Mouse (Mus musculus) heart, adult 8-10 months (tissue): ENCODE data around the gene Tnfrsf11a. TPM values are rescaled to one million over a fixed set of nuclear protein-coding genes. Genes with fewer than 3 reads are reported as not detected.
A peak's percentile ranks its signal among the peaks of the same experiment; 100 is the strongest.
"Not testable (repeated sequence)": the region's sequence is repeated elsewhere in the genome, so short reads cannot be mapped to it uniquely, and the experiment has no call there.

Experiments used
- DNase-seq: peaks from one replicate; pipeline ENCODE4 v3.0.0; 2022; ENCODE audit warnings: low spot score
- total RNA-seq, 4 experiments: library from RNA; stranded (reverse); gene quantifications; 2 replicates each; pipeline ENCODE4 v1.2.4; 2022

Gene Tnfrsf11a
- 1 to 10 TPM; 1.2 to 2.6 (median 2.1) TPM for total RNA-seq

DNA sequence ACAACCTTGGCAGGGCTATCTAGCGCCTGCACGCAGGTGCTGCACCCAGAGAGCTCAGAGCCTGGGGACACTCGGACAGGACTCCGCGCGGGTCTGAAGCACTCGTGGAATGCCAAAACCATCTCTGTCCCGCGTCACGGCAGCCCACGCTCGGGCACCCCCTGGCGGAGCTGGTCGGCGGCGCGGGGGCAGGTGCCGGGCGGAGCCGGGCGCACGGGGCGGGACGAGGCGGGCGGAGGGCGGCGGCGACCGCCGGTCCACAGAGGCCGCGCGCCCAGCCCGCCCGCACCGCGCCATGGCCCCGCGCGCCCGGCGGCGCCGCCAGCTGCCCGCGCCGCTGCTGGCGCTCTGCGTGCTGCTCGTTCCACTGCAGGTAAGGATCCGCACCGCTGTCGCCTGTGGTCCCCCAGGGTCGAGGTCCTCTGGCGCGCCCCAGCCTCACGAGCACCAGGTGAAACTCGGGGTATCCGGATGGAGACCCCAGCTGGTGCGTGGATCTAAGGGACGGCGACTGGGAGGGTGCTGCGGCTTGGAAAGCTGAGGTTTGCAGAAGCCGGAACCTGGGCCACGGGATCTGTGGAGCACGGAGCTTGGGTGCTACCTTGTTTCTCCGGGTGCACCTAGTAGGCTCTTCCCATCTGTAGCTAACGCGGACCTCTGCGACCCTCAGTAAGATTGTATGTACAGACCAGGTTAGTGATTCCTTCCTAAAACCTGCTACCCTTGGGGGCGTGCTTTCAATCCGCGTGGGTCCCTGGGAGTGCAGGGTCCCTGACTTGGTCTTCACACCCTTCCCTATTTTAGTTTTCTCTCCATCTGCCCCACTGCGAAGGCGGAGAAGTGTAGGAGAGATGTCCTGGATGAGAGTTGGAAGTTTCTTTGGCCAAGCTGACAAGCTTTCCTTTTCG lies at the start of gene Tnfrsf11a:
Tnfrsf11a (plus strand) TSS at position 262 of the 908 bp plus-strand sequence.
- DNase-seq = peak; percentile 25

DNA sequence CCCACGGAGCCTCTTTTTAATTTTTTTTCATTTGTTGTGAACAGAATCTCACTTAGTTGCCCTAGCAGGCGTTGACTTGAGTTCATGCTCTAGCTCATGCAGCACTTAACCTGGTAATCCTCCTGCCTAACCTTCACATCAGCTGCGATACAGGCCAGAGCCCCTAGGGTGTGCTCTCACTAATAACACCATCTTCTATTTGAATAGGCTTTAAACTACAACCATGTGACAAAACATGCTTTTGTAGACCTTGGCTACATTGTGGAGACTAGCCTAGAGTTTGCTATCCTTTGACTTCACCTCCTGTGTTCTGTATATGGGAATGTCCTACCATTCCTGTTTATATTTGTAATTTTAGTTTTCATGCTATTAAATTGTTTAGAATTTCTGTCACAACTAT lies 45.2 kb upstream of the Tnfrsf11a start:
- no peak for DNase-seq

DNA sequence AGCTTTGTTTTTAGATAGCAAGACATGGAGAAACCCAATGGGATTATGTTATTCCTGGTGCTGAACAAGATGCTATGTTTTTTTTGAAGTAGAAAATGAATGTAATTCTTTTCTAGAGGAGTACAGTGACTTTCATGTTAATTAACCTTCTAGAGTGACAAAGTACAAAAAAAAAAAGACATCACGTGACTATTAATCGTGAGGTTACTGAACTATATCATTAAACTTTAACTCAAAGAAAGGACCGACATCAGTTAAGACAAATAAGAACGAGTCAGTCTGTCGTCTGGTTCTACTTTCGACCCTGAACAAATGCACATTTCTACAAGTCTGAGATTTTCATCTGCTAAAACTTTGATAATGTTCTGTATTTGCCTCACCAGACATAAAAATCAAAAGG lies 42.2 kb upstream of the Tnfrsf11a start:
- no peak for DNase-seq

DNA sequence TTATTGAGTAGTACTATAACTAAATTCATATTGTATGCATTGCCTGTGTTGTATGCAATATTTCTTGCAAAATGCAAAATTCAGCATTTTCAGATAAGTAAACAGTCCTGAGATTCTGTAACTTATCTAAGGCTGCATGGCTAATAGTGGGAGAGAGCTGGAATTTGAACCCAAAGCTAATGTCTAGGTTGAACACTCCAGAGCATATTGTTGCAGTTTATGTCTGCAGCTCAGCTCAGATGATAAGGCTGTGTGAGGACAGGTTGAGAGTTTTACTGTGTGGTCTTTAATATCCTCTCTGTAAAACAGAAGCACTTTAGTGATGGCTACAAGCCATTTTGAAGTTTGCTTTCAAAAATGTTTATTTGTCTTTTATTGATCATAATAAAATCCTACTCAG lies 41.0 kb upstream of the Tnfrsf11a start:
- DNase-seq = no peak

DNA sequence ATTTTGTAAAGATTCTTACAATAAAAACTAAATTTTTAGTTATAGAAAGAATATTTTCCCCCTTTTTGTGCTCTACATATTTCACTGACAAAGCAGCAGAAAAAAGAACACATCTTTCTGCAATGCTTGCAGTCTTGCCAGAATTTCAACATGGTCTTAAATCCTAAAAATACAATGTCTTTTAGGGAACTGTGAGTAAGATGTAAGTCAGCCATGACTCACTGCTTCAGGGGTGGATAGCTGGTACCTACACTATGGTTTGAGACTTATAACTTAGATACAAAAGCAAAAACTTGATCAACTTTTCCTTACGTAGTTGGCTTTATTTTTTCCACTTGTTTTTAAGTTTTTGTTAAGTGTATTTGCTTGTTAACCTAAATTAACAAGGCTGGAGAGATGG lies 38.0 kb upstream of the Tnfrsf11a start:
- DNase-seq = peak; percentile 8

DNA sequence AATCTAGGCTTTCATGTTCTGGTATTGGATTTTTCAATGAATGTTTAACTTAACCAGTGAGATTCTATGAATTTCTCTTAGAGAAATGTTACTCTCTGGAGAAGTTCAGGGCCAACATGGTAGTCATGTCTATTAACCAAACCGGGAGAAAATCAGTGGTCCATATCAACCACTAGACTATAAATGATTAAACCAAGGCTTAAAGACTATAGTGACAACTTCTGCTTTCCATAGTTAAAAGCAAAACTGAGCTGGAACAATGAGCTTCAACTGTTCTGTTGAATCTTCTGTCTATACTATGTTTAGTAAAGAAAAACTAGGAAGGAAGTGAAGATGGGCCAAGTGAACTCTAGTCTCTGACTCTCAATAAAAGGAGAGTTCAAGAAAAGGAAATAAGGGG lies 34.1 kb upstream of the Tnfrsf11a start:
- peak; percentile 11 for DNase-seq

DNA sequence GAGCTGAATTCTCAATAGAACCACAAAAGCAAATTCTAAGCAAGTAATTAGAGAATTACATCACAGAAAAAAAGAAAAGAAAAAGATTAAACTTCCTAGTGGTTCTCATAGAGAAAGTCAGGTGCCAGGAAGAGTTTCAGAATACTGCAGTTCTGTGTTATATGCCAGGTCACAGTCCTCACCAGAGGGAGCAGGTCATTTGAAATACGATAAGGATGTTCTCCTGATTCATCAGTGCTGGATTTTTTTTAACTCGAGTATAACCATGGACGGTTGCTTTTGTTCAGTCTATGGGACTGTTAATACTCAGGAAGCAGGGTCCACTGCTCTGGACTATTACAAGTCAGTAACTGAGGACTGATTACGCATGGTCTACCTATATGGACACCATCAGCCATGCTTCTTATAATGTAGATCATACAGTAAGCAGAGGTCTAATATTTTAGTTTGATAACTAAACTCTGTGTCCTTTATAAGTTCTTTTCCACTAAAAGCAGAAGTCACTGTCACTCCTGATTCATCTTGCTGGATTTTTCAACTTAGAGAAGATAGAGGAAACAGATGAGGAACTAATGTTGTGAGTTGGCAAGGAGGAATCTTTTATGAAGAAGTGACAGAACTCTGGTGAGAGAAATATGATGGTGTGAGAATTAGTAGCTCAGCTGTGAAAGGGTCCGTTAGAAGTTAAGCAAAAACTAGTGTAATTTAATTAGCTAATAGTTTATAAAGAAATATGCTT lies 33.5 kb upstream of the Tnfrsf11a start:
- no peak for DNase-seq

DNA sequence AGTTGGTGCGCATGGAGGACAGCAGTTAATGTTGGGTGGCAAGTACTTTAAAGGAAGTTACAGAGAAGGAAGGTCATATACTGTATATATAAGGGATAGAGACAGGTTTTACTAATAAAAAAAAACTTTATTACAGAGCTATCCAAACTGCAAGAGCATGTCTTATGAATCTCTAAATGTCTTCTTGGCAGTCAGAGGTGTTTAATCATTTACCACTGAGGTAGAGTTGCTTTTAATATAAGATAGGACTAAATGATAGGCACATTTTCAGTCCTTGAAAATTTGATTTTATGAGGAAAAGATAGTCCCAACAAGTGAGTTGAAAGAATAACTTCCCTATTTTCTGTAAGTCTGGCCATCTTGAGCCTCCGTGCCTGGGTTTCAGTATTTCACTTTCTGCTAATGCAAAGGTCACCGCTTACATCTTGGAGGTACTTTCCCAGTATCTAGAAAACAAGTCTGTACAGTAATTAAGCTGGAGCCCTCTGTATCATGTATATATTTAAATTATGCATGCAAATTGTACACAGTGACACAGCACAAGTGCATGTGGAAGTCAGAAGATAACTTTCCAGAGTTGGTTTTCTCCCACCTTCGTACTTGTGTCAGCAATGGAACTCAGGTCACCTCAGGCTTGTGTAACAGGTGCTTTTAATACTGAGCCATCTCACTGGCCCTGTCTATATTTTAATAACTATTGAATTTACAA lies 32.3 kb upstream of the Tnfrsf11a start:
- no peak for DNase-seq

DNA sequence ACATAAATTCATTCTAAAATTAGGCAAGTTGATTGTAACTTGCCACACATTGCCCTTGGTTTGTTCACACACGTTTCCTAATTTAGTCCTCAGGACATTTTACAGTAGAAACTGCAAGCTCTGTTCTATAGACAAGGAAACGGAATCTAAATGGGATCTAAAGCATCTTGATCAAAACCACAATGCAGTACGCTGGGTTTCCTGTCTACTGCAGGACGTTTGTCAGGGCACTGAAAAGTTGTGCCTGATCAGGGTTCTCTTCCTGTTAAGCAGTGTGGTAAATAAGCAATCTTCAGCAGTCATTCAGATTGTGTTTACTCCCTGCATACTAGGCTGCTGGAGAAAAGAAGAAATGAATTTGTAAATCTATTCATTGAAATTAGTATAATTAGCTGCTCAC lies 28.3 kb upstream of the Tnfrsf11a start:
- no peak for DNase-seq

DNA sequence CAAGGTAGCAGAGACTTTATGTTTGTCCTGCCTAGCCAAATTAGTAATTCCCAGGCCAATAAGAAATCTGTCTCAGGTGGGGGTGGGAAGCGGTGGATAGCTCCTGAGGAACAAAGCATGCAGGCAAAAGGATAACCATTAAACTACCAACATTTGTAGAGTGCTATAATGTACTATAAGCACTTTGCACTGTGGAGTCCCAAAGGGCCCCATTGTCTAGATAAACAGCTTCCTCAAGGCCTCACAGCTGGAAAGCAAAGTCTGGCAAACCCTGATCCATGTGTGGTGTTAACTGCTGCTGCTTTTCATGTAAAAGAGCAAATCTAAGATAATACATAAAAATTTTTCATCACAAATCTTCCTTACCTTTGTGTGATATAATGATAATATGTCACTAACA lies 27.6 kb upstream of the Tnfrsf11a start:
- DNase-seq = no peak

DNA sequence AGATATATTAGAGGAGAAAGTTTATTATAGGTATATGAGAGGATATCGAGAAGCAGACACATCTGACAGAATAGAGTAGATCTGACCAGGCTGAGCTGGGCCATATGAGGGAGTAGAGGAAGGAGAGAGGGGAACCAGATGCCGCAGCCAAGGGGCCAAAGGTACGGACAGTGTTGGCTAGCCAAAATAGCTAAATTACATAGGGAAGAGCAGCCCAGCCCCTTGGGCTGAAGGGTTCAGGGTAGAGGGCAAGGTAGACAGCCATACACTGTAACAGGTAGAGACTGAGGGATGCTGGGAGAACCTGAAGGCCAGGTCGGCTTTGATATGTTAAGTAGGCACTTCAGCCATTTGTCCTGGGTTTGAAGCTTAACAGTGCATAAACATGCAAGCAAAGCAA lies 21.7 kb upstream of the Tnfrsf11a start:
- no peak for DNase-seq

DNA sequence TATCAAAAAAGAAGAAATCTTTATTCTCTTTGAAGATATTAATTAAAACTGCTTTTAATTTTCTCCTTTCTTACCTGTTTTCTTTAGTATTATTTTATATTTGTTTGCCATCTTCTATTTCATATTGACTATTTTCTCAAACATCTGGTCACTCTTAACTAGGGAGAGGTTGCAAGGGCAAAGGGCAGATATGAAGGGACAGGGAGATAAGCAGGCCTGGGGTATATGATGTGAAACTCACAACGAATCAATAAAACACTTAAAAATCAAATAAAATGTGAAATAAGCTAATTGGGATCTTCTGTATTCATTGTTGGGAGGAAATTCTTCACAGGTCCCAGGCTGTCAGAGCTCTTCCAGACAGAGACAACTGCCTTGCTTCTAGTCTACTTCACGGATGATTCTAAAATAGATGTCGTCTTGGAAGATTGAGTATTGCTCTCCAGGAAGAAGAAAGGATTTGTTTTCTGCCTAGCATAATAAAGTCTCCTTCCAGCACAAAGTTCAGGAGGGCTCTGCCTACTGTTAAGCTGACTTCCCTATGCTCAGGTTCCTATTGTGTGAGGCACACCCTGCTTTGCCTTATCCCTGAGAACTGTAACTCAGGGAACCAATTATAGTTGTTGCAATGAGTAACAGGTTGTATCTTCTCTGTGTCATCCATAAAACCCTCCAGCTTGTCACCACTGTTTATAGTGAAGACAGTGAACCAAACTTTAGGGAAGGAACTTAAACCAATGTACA lies 20.9 kb upstream of the Tnfrsf11a start:
- no peak for DNase-seq

DNA sequence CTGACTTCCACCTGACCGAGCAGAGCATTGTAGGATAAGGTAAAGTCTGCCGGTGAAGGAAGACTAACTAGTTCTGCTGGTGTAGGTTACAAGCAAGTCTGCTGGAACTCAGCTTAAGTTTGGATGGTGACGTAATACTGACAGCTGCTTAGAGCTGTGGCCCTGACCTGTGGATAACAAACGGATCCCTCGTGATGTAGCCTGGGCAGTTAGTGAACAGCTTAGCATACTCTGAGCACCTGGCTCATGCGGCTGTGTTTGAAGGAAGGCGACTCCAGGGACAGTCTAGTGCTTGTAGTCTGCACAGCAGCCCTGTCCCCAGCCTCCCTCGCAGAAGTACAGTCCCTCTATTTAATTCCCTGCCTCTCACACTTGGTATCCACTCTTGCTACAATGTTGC lies 14.9 kb upstream of the Tnfrsf11a start:
- no peak for DNase-seq

DNA sequence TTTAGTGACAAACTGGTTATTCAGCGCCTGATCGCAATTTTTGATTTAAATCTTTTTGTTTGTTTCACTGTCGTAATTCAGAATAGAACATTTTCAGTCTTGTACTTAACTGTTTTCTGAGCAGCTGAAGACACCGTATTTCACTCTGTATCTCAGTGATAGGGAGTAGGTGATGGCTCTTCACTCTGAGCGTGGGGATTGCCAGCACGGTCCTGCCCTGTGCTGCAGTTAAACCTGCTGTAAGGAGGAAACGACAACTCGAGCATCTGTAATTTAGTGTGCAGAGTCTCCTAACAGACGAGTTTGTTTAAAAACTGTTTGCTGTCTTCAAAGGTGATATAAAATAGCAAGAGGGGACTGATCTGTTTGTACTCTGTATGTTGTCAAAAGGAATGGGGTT lies 14.4 kb upstream of the Tnfrsf11a start:
- DNase-seq = not testable (repeated sequence)

DNA sequence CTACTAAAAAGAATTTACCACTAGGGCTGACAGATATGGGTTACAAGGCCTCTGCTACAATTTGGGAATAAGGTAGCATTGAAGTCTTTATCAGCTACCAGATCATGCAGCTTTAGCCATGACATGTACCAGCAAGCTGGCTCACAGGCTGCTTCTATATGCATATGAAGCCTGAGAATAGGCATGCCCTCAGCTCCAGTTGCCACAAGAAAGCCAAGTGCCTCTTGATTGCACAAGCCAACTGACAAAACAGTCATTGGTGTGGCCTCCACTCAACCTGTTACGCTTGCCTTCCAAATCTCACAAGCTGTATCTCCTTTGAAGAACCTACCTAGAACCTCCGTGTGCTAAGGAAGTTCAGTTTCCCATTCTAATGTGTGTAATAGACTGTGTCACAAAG lies 12.1 kb upstream of the Tnfrsf11a start:
- no peak for DNase-seq

DNA sequence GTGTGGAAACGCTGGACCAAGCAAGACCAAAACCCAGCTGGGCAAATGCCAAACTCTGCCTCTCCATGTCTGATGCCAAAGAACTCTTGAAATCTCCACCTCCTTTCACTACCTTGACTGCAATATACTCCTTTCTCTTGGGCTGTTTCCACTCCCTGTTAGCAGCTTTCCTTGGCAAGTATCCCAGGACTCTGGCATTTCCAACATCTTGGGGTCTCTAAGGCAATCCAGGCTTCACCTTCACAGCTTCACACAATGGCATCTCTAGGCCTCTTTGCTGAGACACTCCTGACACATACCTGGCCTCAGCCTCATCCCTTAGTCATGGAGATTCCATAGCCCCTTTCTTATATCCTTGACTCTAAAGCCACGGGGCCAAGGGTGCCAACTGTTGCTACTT lies 9.8 kb upstream of the Tnfrsf11a start:
- DNase-seq = no peak

DNA sequence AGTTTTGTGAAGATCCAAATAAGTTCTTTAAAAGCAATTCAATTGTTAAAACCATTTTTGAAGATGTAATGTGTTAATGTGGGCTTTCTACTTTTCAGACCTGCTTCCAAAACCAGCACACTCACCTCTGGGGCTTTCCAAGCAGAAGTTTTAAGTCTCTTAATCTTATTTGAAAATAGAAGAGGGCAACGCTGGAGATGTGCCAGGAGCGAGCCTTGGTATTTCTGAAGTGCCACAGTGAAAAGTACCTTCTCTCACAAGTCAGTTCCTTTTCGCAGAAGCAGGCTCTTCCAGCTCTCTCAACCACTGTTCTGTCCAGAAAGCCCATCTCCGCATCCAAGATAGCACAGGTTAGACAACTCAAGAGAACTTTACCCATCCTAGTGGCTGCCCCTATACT lies 4.1 kb upstream of the Tnfrsf11a start:
- DNase-seq = no peak

DNA sequence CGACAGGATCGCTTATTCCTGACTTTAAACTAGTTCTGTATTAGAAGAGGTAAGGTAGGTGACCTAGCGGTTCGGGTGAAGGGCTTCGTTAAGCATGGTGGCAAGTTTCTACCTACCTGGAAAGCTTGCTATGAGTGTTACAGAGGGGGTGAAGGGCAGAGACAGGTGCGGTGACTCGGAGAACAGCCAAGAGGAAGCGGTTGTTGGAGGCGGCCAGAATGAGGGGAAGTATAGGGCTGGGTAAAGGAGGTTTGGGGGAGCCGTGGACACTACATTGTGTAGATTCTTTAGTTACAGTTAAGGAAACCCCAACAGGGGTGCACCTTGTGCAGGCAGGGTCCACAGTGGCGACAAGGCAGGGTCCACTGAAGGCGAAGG lies 450 bp upstream of the Tnfrsf11a start:
- no peak for DNase-seq

DNA sequence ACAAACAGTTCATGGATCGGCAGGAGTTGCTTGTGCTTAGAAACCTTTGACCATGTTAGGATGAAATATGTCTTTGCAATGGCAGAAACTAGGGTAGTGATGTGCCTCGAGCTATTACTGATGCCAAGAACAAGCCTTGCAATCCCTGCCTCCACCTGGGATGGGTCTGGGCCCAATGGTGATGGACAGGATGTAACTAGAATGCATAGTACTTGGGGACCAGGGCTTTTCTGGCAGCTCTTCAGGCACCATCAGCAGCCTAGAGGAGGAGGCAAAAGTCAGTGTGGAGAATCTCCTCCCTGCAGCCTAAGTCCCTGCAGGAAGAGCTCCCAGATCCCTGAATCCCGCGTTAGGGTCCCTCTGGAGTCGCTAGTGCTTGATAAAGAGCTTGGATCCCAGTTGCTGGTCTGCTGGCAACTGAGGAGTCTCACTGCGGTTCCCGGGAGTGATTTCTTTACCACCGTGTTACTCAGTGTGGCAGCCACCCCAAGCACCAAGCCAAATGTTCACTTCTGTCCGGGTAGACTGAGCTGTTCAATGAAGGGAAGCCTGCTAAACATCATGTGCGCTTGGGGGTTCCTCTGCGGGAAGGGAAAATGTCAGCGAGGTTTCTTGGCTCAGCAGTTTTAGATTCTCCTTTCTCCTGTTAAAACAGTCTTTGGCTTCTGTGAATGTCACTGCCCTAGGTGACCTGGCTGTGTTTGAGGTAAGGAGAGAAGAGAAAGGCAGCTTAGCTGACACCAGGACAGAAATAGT lies 1.1 kb downstream of the Tnfrsf11a start:
- no peak for DNase-seq

DNA sequence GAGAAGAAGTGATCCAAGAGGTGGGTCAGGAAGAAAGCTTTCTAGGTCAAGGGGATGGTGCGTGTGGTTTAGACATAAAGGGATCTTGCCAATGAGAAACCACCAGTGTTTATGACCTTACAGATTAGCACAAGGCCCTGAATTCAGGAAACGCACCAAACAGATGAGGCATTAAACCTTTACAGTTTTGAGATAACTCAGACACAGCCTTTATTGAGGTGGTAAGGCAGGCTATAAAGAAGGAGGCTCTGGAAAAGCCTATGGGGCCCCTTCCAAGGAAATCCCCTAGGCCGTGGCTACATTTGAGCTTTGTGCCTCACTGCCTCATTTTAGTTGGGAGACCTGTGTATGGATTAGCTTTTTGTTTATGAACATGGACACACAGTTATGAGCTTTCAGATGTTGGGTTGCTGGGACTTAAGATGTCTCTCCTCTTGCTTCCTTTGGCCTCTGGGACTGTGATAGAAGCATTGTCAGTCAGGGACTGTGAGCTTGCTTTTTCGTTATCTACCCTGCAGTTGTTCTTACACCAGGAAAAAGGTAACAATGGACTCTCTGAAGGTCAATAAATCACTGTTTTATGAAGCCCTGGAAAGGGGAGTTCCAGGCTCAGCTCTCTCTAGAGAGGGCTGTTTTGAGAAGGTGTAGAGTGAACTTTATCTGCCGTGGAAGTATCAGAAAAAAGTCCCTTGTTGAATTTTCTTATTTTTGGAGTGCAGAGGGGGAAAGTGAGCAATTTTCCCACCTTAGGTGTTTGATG lies 3.9 kb downstream of the Tnfrsf11a start:
- DNase-seq = no peak
